ENCODE assay signal across 8 mouse cellular contexts in genomic region chr9:62550661-62551093, GRCm38 (mm10). TPM values are rescaled to one million over a fixed set of nuclear protein-coding genes. Genes with fewer than 3 reads are reported as not detected.
A peak's percentile ranks its signal among the peaks of the same experiment; 100 is the strongest.
DNase-seq lines count a peak whose midpoint lies in the region; TF ChIP-seq lines count a peak whose summit lies in the region.

No protein-coding gene starts in this region.

- no peaks in the 10 kb centered on the region for H3K36me3 ChIP-seq in MEL (ENCODE audit: control insufficient read depth in 1 of 2, insufficient read depth in 2 of 2, low read length in 2 of 2)

- WGBS in cerebellum, adult 2 months: 6% methylated on average over 11 of the region's 11 CpGs

- 0 out of 4 replicates have a peak, but pooled peaks cover 0 to 1% of the 10 kb centered on the region in 2 experiments for H3K27me3 ChIP-seq in MEL (ENCODE audit: control insufficient read depth in 1 of 2, insufficient read depth in 2 of 2, low read length in 2 of 2)
- no peaks in the 10 kb centered on the region for H3K27me3 ChIP-seq in cerebellum, adult 2 months (ENCODE audit: control insufficient read depth, insufficient read depth, low read length)

- DNase-seq in left cerebral cortex, adult 18-20 months (ENCODE audit: low spot score in 2 of 2): peak; percentile 49 to 62
- no peak for DNase-seq in left cerebral cortex, adult 9 months (ENCODE audit: low spot score in 2 of 2)
- peak; percentile 56 for DNase-seq in MEL (ENCODE audit: low read depth, low spot score)
- DNase-seq in cerebellum, adult 2 months: peak; percentile 96 to 98
- peak; percentile 70 to 72 for DNase-seq in heart, postnatal 14 days
- DNase-seq in left cerebral cortex, postnatal 25 days (ENCODE audit: low spot score in 2 of 2): peak; percentile 48 to 63
- peak; percentile 81 for DNase-seq in naive thymus-derived CD4-positive, alpha-beta T cell, adult 2 months (ENCODE audit: low read depth)
- peak; percentile 35 for DNase-seq in yolk sac, embryonic 10.5 days (ENCODE audit: low spot score)

- no peak overlapping the region for H3K9ac ChIP-seq in MEL (ENCODE audit: control insufficient read depth, low read depth, low read length, poor library complexity, severe bottlenecking)

- no peak overlapping the region for H3K27ac ChIP-seq in MEL (ENCODE audit: control insufficient read depth, low read depth, low read length)
- H3K27ac ChIP-seq in cerebellum, adult 2 months (ENCODE audit: insufficient read depth, low read length): peak overlapping the region; percentile 60

- no peak for TF ChIP-seq POLR2A in MEL (IDR thresholded peaks at IDR 0.05; ENCODE audit: control insufficient read depth in 1 of 2, insufficient read depth in 1 of 2, low read depth in 1 of 2, low read length in 2 of 2, poor library complexity in 1 of 2)
- TF ChIP-seq POLR2A in cerebellum, adult 2 months (IDR thresholded peaks at IDR 0.05; ENCODE audit: borderline replicate concordance, insufficient read depth, low read length): peak; percentile 58; the same call in 1 of the 2 replicates

- no peak overlapping the region for H3K4me3 ChIP-seq in MEL (ENCODE audit: control insufficient read depth in 1 of 2, insufficient read depth in 1 of 2, low read depth in 2 of 2, low read length in 2 of 2)
- H3K4me3 ChIP-seq in cerebellum, adult 2 months (replicated peaks; ENCODE audit: insufficient read depth, low read depth, low read length): no peak overlapping the region

- no peak for TF ChIP-seq EP300 in MEL (IDR thresholded peaks at IDR 0.05; ENCODE audit: low read depth in 1 of 2, low read length in 2 of 2)

- TF ChIP-seq CTCF in MEL (IDR thresholded peaks at IDR 0.05 in 2 of 3, conservative IDR thresholded peaks at IDR 0.05 in 1 of 3; ENCODE audit: control insufficient read depth in 1 of 3, insufficient read depth in 1 of 3, low read depth in 2 of 3, low read length in 3 of 3, poor library complexity in 1 of 3, severe bottlenecking in 1 of 3): peak; percentile 63 to 91 (median 78)
- TF ChIP-seq CTCF in cerebellum, adult 2 months (IDR thresholded peaks at IDR 0.05; ENCODE audit: borderline replicate concordance, insufficient read depth, low read depth, low read length): peak; percentile 87

- intact Hi-C loops in heart, postnatal 14 days (cut with DNase I): loop anchor here (1.0 to 10.0 kb wide), 2 partner anchors 80 to 516 kb away; no protein-coding TSS in a partner anchor
- intact Hi-C loops in left cerebral cortex, postnatal 25 days (cut with DNase I): loop anchor here (1.0 to 5.0 kb wide), 4 partner anchors 80 to 227 kb away; partner anchors contain the start of gene Anp32a

- TF ChIP-seq RAD21 in MEL (IDR thresholded peaks at IDR 0.05; ENCODE audit: low read depth, low read length): peak; percentile 41

- H3K4me1 ChIP-seq in MEL (ENCODE audit: control insufficient read depth in 1 of 2, insufficient read depth in 2 of 2, low read length in 2 of 2): no peaks in the 10 kb centered on the region
- H3K4me1 ChIP-seq in cerebellum, adult 2 months (ENCODE audit: control insufficient read depth, insufficient read depth, low read length): peaks cover 35% of the 10 kb centered on the region

- no peaks in the 10 kb centered on the region for H3K9me3 ChIP-seq in MEL (replicated peaks; ENCODE audit: insufficient read depth, low read length)

- no peaks in the 10 kb centered on the region for H3K79me2 ChIP-seq in MEL (ENCODE audit: control insufficient read depth, insufficient read depth, low read length, poor library complexity)

TF ChIP-seq in MEL, 35 proteins besides CTCF, POLR2A, EP300 and RAD21:
- TF ChIP-seq USF1 (IDR thresholded peaks at IDR 0.05; ENCODE audit: low read depth, low read length): peak; percentile 43
- no peak for TF ChIP-seq ZNF384 (IDR thresholded peaks at IDR 0.05; ENCODE audit: low read depth, low read length)
- TF ChIP-seq ZC3H11A (IDR thresholded peaks at IDR 0.05; ENCODE audit: low read depth, low read length): peak; percentile 37
- TF ChIP-seq MYB (IDR thresholded peaks at IDR 0.05; ENCODE audit: low read depth, low read length): no peak
- TF ChIP-seq SMC3 (IDR thresholded peaks at IDR 0.05; ENCODE audit: low read depth, low read length): peak; percentile 82
- TF ChIP-seq SIN3A (IDR thresholded peaks at IDR 0.05; ENCODE audit: low read length): no peak
- no peak for TF ChIP-seq TAL1 (IDR thresholded peaks at IDR 0.05; ENCODE audit: low read length)
TF ChIP-seq in MEL: peak in this region for 3.

RNA-seq across cellular contexts. Expression of gene Coro2b, which starts 13.8 kb away (rescaled TPM):
- 100 to 1,000 TPM; 162 to 174 TPM for total RNA-seq in left cerebral cortex, adult 18-20 months (2021)
- not detected in 2 replicates for total RNA-seq in MEL (2012; rRNA removed)
- not detected for polyA plus RNA-seq in MEL (2012; ENCODE audit: insufficient read depth in 1 of 2, insufficient read length in 2 of 2, low read depth in 1 of 2, low replicate concordance in 2 of 2, missing spikeins in 1 of 2)
- polyA plus RNA-seq in cerebellum, adult 2 months (2012; rRNA removed): 210 and 244 TPM in 2 replicates
- 10 to 100 TPM; 15.7 to 16.5 TPM for total RNA-seq in heart, postnatal 14 days (2021)
- total RNA-seq in left cerebral cortex, postnatal 25 days (2021): 100 to 1,000 TPM; 183 to 184 TPM

Comparison
In these comparisons a context has a peak if more than half of its experiments do, and no peak if none do; other contexts are left out.
1. DNase-seq: peak in left cerebral cortex, adult 18-20 months (2 of 2), MEL (single experiment), cerebellum, adult 2 months (2 of 2), heart, postnatal 14 days (2 of 2), left cerebral cortex, postnatal 25 days (2 of 2), naive thymus-derived CD4-positive, alpha-beta T cell, adult 2 months (single experiment) and yolk sac, embryonic 10.5 days (single experiment); none in left cerebral cortex, adult 9 months (0 of 2).
2. RNA of gene Coro2b, which starts 13.8 kb away (total RNA-seq): 183 to 184 TPM in left cerebral cortex, postnatal 25 days, 162 to 174 TPM in left cerebral cortex, adult 18-20 months and 15.7 to 16.5 TPM in heart, postnatal 14 days; not detected in MEL; every median in the first group is over 10 times any median in the second.